ENCODE assay signal across 12 mouse cellular contexts in the genomic region with DNA sequence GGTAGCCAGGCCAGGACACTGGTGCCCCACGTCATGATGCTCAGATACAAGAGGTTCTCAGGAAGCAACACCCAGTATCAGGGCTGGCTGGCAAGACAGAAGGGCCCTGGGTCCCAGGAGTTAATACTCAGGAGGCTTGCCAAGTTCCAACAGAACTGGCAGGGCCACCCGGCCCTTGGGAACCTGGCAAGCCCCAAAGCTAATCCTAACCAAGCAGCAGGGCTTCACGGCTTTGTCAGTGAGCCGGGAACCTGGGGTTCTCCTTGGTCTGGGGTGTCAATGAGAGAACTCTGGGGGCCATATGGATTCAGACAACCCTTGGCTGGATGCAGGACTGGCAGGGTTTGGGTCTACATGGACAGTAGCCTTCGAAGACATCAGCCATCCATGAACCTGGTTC. TPM values are rescaled to one million over a fixed set of nuclear protein-coding genes. Genes with fewer than 3 reads are reported as not detected.
DNase-seq lines count a peak whose midpoint lies in the region; ATAC-seq and TF ChIP-seq lines count a peak whose summit lies in the region.
"Had no signal": no experiment of that assay in that cellular context is flagged by ENCODE, and none has a peak within 500 bp of the region (broad histone marks: within the 10 kb centered on the region; RNA-seq: fewer than 3 reads in every experiment).

No protein-coding gene starts in this region.

- intact Hi-C loops in left cerebral cortex, adult 2 months (cut with DNase I) = no loop called here

- peak; percentile 26 to 55 for DNase-seq in cerebellum, adult 2 months
- no peak for DNase-seq in cerebellum, adult 18-20 months
- peak in 1 of 2 experiments; percentile 59 for DNase-seq in left cerebral cortex, adult 2 months (ENCODE audit: extremely low spot score in 1 of 2, low spot score in 2 of 2)
- DNase-seq in left cerebral cortex, adult 9 months (ENCODE audit: low spot score in 2 of 2) = no peak
- DNase-seq in brain, embryonic 14.5 days (ENCODE audit: low read depth) = peak; percentile 63
- no peak for DNase-seq in thymus, postnatal 0 days (ENCODE audit: low spot score)
- DNase-seq in lung, postnatal 0 days (ENCODE audit: low spot score) = no peak
- DNase-seq: liver, embryonic 13.5 days had no signal

- no peaks in the 10 kb centered on the region for H3K27me3 ChIP-seq in cerebellum, adult 2 months (ENCODE audit: control insufficient read depth, insufficient read depth, low read length)
- peaks cover 2% of the 10 kb centered on the region; the same call in 1 of the 2 replicates for H3K27me3 ChIP-seq in hindbrain, embryonic 15.5 days
- H3K27me3 ChIP-seq in lung, postnatal 0 days (replicated peaks; ENCODE audit: insufficient read depth, low read length) = peaks cover 13% of the 10 kb centered on the region

- no peak overlapping the region for H3K27ac ChIP-seq in cerebellum, adult 2 months (ENCODE audit: insufficient read depth, low read length)
- peak overlapping the region; percentile 44; the same call in 1 of the 2 replicates for H3K27ac ChIP-seq in left cerebral cortex, adult 2 months
- peak overlapping the region; percentile 44 for H3K27ac ChIP-seq in hindbrain, embryonic 15.5 days (replicated peaks)
- no peak overlapping the region for H3K27ac ChIP-seq in lung, postnatal 0 days (ENCODE audit: low read length)
- H3K27ac ChIP-seq: kidney, postnatal 0 days; liver, embryonic 13.5 days had no signal

- H3K9ac ChIP-seq in hindbrain, embryonic 15.5 days = no peak overlapping the region
- H3K9ac ChIP-seq in lung, postnatal 0 days (replicated peaks; ENCODE audit: low read depth) = no peak overlapping the region
- H3K9ac ChIP-seq: embryonic facial prominence, embryonic 13.5 days; liver, embryonic 13.5 days had no signal

- TF ChIP-seq POLR2A in cerebellum, adult 2 months (IDR thresholded peaks at IDR 0.05; ENCODE audit: borderline replicate concordance, insufficient read depth, low read length) = no peak
- no peak for TF ChIP-seq POLR2A in brain, embryonic 14.5 days (IDR thresholded peaks at IDR 0.05; ENCODE audit: borderline replicate concordance, extremely low read depth, insufficient read depth, insufficient read length, poor library complexity, severe bottlenecking)

- no peaks in the 10 kb centered on the region for H3K36me3 ChIP-seq in hindbrain, embryonic 15.5 days
- no peaks in the 10 kb centered on the region for H3K36me3 ChIP-seq in lung, postnatal 0 days (ENCODE audit: insufficient read depth, low read length)
- H3K36me3 ChIP-seq: liver, embryonic 13.5 days had no signal

- ATAC-seq in hindbrain, embryonic 15.5 days (ENCODE audit: low FRiP score, low read depth) = no peak
- no peak for ATAC-seq in lung, postnatal 0 days
- ATAC-seq: inflammation-experienced regulatory T-cells, adult 6 months had no signal

- TF ChIP-seq EP300 in lung, postnatal 0 days (IDR thresholded peaks at IDR 0.05) = no peak

- WGBS in cerebellum, adult 2 months = 22% methylated on average over 5 of the region's 5 CpGs
- WGBS in hindbrain, embryonic 15.5 days = 62% methylated on average over 5 of the region's 5 CpGs
- WGBS in lung, postnatal 0 days = 62% methylated on average over 5 of the region's 5 CpGs

- H3K4me2 ChIP-seq in hindbrain, embryonic 15.5 days = 0 out of 2 replicates have a peak overlapping the region, but pooled peaks have one; percentile 0
- H3K4me2 ChIP-seq in lung, postnatal 0 days (replicated peaks; ENCODE audit: low read depth, low read length) = no peak overlapping the region
- H3K4me2 ChIP-seq: liver, embryonic 13.5 days had no signal

- no peak for TF ChIP-seq CTCF in cerebellum, adult 2 months (IDR thresholded peaks at IDR 0.05; ENCODE audit: borderline replicate concordance, insufficient read depth, low read depth, low read length)
- no peak for TF ChIP-seq CTCF in left cerebral cortex, adult 2 months (IDR thresholded peaks at IDR 0.05)
- no peak for TF ChIP-seq CTCF in brain, embryonic 14.5 days (IDR thresholded peaks at IDR 0.05; ENCODE audit: borderline replicate concordance, extremely low read depth, insufficient read depth, insufficient read length)
- TF ChIP-seq CTCF in lung, postnatal 0 days (IDR thresholded peaks at IDR 0.05) = no peak

- H3K4me1 ChIP-seq in cerebellum, adult 2 months (ENCODE audit: control insufficient read depth, insufficient read depth, low read length) = no peaks in the 10 kb centered on the region; the same call in 1 of the 2 replicates
- H3K4me1 ChIP-seq in hindbrain, embryonic 15.5 days (replicated peaks) = peaks cover 50% of the 10 kb centered on the region
- H3K4me1 ChIP-seq in lung, postnatal 0 days (ENCODE audit: insufficient read depth, low read depth, low read length) = no peaks in the 10 kb centered on the region
- H3K4me1 ChIP-seq: liver, embryonic 13.5 days had no signal

- no peak overlapping the region for H3K4me3 ChIP-seq in cerebellum, adult 2 months (replicated peaks; ENCODE audit: insufficient read depth, low read depth, low read length)
- H3K4me3 ChIP-seq in left cerebral cortex, adult 2 months = no peak overlapping the region
- H3K4me3 ChIP-seq in hindbrain, embryonic 15.5 days = no peak overlapping the region
- no peak overlapping the region for H3K4me3 ChIP-seq in lung, postnatal 0 days (ENCODE audit: low read depth, low read length)
- H3K4me3 ChIP-seq: embryonic facial prominence, embryonic 13.5 days; liver, embryonic 13.5 days had no signal

- no peaks in the 10 kb centered on the region for H3K9me3 ChIP-seq in hindbrain, embryonic 15.5 days
- H3K9me3 ChIP-seq in lung, postnatal 0 days (ENCODE audit: low read length) = no peaks in the 10 kb centered on the region
- H3K9me3 ChIP-seq: embryonic facial prominence, embryonic 13.5 days; liver, embryonic 13.5 days had no signal

RNA-seq across cellular contexts. Expression of gene Sox8, which starts 6.0 kb away (rescaled TPM):
- polyA plus RNA-seq in cerebellum, adult 2 months (2012; rRNA removed) = 35.9 and 38.0 TPM in 2 replicates
- 10 to 100 TPM; 55.3 to 66.9 TPM for total RNA-seq in left cerebral cortex, adult 2 months (2021)
- 17.6 and 17.9 TPM in 2 replicates for polyA plus RNA-seq in brain, embryonic 14.5 days (2012; rRNA removed)
- 17.8 and 23.8 TPM in 2 replicates for polyA plus RNA-seq in hindbrain, embryonic 15.5 days (2015; fragmentation: Nextera tagmentation; extraction: Ambion mirVana)
- polyA plus RNA-seq in thymus, postnatal 0 days (2015; fragmentation: Nextera tagmentation; extraction: Ambion mirVana) = 0.23 and 0.26 TPM in 2 replicates
- 0.19 and 0.24 TPM in 2 replicates for polyA plus RNA-seq in lung, postnatal 0 days (2015; fragmentation: Nextera tagmentation; extraction: Ambion mirVana)
- polyA plus RNA-seq: inflammation-experienced regulatory T-cells, adult 6 months had no signal

RNA-seq across cellular contexts. Expression of gene Lmf1, which starts 14.4 kb away (rescaled TPM):
- 18.6 and 19.1 TPM in 2 replicates for polyA plus RNA-seq in cerebellum, adult 2 months (2012; rRNA removed)
- total RNA-seq in left cerebral cortex, adult 2 months (2021) = 10 to 100 TPM; 22.0 to 25.4 TPM
- 11.7 and 16.0 TPM in 2 replicates for polyA plus RNA-seq in brain, embryonic 14.5 days (2012; rRNA removed)
- polyA plus RNA-seq in hindbrain, embryonic 15.5 days (2015; fragmentation: Nextera tagmentation; extraction: Ambion mirVana) = 23.8 and 25.1 TPM in 2 replicates
- 15.5 and 16.1 TPM in 2 replicates for polyA plus RNA-seq in thymus, postnatal 0 days (2015; fragmentation: Nextera tagmentation; extraction: Ambion mirVana)
- polyA plus RNA-seq in lung, postnatal 0 days (2015; fragmentation: Nextera tagmentation; extraction: Ambion mirVana) = 16.5 and 16.6 TPM in 2 replicates

Comparison
In these comparisons a context has a peak if more than half of its experiments do, and no peak if none do; other contexts are left out.
1. DNase-seq: peak in cerebellum, adult 2 months (2 of 2) and brain, embryonic 14.5 days (single experiment); none in cerebellum, adult 18-20 months (0 of 2), left cerebral cortex, adult 9 months (0 of 2), thymus, postnatal 0 days (single experiment) and lung, postnatal 0 days (single experiment).
2. H3K27ac ChIP-seq: peak in left cerebral cortex, adult 2 months (single experiment) and hindbrain, embryonic 15.5 days (single experiment); none in cerebellum, adult 2 months (single experiment) and lung, postnatal 0 days (single experiment).
3. RNA of gene Sox8, which starts 6.0 kb away (polyA plus RNA-seq): 35.9 to 38.0 TPM in cerebellum, adult 2 months, 17.8 to 23.8 TPM in hindbrain, embryonic 15.5 days and 17.6 to 17.9 TPM in brain, embryonic 14.5 days; 0.23 to 0.26 TPM in thymus, postnatal 0 days and 0.19 to 0.24 TPM in lung, postnatal 0 days; every median in the first group is over 10 times any median in the second.